Mouse (Mus musculus) ES-E14 (cell line): ENCODE measurements around the gene Sult5a1.

Source experiments
- MAFK ChIP-seq: IDR thresholded peaks from 2 replicates; pipeline ENCODE4 v1.6.1; 2014; ENCODE audit warnings: mild to moderate bottlenecking, low read depth, low read length, inconsistent platforms; ENCODE audit not compliant: insufficient read depth
- ZNF384 ChIP-seq: IDR thresholded peaks from 2 replicates; pipeline ENCODE4 v1.6.1; 2012; ENCODE audit warnings: low read depth, low read length, inconsistent platforms

DNA sequence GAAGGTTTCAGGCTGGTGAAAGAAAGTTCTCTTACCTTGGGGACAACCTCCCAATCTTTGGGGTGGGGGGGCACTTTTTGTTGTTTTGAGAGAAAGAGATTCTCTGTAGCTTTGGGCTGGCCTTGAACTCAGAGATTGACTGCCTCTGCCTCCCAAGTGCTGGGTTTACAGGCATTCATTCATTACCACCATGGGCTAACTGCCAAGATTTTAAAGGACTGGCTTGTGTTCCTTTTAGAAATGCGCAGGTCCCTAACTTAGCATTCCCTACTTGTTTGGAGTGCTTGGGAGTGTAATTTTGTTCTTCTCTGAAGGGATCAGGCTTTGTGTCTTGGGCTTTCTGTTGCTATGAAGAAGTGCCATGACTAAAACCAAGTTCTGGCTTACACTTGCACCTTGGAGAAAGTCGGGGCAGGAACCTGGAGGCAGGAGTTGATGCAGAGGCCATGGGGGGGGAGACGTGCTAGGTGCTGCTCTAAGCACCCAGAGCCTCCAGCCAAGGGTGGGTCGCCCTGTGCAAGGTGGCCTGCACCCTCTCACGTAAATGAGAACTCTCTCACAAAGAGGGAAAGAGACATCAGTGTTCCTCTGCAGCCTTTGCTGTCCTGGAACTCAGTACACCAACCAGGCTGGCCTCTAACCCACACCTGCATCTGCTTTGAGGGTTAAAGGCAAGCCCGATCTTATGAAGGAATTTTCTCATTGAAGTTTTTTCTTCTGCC is 53.9 kb downstream of the Sult5a1 start:
- TF ChIP-seq ZNF384 (no peak), MAFK (no peak)
